Mouse (Mus musculus) bone marrow macrophage, adult 2 months (primary cell): ENCODE data around the gene Pafah1b1.

Source experiments
- CTCF ChIP-seq: IDR thresholded peaks from 2 replicates; pipeline ENCODE4 v1.5.1; 2012; ENCODE audit warnings: low read depth, mild to moderate bottlenecking, low read length, moderate library complexity
- POLR2A ChIP-seq: IDR thresholded peaks from 2 replicates; pipeline ENCODE4 v1.6.1; 2012; ENCODE audit warnings: mild to moderate bottlenecking, low read depth, low read length, borderline replicate concordance

DNA sequence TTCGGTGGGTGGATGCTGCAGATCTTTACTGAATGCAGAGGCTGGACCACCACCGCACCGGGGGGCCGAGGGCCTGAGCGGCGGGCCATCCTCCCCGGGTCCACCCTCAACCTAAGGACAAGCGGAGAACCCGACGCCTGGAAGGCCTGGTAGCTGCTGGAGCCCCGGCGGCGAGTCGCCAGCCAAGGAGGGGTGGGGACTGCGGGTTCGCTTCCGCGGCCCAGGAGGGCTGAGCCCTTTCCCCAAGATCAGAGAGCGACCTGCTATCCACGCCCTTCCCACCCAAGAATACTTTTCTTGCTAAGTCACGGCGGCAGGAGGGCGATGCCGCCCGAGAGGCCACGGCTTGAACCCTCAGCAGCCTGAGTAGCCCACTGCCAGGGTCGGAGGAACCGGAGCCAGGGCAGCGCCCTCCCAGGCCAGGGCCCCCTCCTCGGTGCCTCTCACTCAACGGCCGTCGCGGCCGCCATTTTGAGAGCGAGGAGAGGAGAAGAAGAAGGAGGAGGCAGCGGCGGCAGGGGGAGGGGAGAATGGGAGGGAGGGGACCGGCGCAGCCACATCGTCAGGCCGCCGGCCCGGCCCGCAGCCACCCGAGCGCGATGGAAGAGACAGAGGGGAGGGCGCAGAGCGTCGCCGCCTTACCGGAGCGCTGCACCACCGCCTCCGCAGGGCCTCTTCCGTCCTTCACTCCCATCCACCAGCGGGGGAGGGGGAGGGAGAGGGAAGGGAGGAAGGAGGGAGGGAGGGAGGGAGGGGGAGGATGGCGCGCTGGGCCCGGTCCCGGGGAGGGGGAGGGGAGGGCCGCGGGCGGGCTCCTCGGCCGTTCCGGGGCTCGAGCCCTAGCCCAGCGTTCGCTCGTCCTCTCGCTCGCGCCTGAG is 874 bp downstream of the Pafah1b1 start:
- TF ChIP-seq CTCF (no peak), POLR2A (no peak)
